Mouse (Mus musculus) urinary bladder, postnatal 10 days (tissue): ENCODE measurements around the gene Tcf20.
A peak's percentile ranks its signal among the peaks of the same experiment; 100 is the strongest.
"Not testable (repeated sequence)": the region's sequence is repeated elsewhere in the genome, so short reads cannot be mapped to it uniquely, and the experiment has no call there.

Experiments used
- DNase-seq: peaks from one replicate; pipeline ENCODE4 v3.0.0; 2022; ENCODE audit warnings: low spot score

Gene Tcf20

DNA sequence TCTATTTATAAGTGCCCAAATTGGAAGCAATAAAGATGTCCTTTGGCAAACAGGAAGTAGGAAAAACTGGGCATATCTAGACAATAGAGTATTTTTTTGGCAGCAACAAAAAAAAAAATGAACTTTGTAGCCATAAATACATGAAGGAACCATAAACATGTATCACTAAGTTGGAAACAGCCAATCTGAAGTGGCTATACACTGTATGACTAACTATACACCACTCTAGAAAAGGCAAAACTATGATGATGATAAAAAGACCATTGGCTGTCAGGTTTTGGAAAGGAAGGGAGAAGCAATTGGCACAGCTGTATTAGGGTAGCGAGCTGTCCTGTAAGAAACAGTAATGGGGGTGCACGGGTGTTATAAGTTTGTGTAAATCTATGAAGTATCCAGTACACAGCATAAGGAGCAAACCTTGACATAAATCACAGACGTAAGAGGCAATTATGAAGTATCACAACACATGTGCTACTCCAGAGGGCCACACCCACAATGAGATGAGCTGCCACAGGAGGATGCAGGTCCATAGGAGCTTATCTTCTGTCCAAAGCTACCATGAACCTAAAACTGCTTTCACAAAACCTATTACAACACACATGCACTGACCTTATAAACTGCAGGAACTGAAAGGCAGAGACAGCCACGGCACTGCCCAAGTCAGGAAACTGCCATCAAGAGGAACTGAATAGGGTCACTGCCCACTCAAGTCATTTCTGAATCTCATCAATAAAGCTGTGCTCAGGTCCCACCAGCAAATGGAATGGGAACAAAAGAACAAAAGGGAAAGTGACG is 180.5 kb downstream of the Tcf20 start:
- no peak for DNase-seq

- peak; percentile 40 for DNase-seq
Measured at GRCm38 (mm10) chr15:82804708-82805639, 182.7 kb downstream of the Tcf20 start.

- DNase-seq = no peak
Measured at GRCm38 (mm10) chr15:82795936-82796440, 191.7 kb downstream of the Tcf20 start.

- DNase-seq = no peak
Measured at GRCm38 (mm10) chr15:82794277-82794676, 193.4 kb downstream of the Tcf20 start, which contains the start of gene Cyp2d26. Gene Cyp2d26, minus strand, starts transcription at chr15:82794294.

GRCm38 (mm10) chr15:82793868-82794267 is 193.8 kb downstream of the Tcf20 start:
- DNase-seq = no peak

DNA sequence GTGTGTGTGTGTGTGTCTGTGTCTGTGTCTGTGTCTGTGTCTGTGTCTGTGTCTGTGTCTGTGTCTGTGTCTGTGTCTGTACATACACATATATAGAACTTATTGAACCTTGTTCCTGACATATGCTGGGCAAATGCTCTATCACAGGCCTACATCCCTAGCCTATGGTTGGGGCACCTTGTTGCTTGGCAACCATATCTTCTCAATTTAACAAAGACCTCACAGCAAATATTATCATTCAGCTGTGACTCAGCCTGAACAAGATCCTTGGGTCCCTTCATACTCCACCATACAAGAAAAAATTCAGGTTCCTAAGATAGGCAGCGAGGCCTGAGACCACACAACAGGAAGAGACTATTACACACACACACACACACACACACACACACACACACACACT is 194.2 kb downstream of the Tcf20 start:
- DNase-seq = no peak

DNA sequence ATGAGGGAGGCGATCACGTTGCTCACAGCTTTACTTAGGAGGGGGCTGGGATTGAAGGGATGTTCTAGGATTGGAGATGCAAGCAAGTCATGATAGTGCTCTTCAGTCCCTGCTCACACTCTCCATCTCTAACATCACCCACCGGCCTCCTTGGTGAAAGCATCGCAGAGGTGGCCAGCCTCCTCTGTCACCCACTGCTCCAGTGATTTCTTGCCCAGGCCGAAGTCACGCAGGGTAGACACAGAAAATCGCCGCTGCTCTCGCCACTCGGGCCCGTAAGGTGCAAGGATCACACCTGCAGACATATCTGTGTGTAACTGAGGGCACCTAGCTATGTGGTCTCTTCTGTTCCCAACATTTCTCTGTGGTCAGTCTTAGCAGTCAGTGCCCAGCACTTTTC is 195.1 kb downstream of the Tcf20 start:
- no peak for DNase-seq

GRCm38 (mm10) chr15:82784581-82784980 is 203.1 kb downstream of the Tcf20 start:
- no peak for DNase-seq

- no peak for DNase-seq
Measured at GRCm38 (mm10) chr15:82783800-82784199, 203.9 kb downstream of the Tcf20 start.

GRCm38 (mm10) chr15:82777856-82778255 is 209.8 kb downstream of the Tcf20 start:
- not testable (repeated sequence) for DNase-seq

DNA sequence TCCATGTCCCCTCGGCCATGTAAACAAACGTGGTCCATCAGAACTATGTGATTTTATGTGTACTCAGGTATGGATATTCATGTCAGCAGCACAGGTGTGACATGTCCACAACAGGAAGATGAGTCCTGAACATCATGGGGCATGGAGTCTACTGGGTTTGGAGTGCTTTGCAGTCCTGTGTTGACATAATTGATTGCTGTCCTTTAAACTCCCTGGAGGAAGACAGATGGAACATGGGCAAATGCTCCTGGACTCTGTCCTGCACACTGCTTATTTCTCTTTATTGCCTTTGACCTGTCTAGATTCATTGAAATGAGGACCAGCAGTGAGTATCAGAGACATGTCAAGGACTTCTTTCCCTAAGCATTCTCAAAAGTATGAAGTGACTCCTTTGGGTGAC is 221.7 kb downstream of the Tcf20 start:
- DNase-seq = no peak

DNA sequence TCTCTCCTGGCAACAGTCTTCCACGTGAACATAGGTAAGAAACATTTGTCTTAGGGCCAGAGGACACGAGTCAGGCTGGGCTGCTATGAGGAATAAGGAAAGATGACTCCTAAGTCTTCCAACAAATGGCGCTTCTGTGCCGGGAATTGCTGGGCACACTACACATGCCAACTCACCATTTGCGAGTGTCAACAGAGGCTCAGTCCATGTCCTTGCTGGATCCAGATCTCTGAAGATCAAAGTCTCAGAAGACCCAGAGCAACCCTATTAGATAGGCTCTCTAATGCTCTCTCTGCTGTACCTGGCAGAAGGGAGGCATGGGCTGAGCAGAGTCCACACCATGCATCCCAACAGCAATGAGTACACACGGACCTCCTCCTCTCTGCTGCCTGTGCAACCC is 222.8 kb downstream of the Tcf20 start:
- no peak for DNase-seq

DNA sequence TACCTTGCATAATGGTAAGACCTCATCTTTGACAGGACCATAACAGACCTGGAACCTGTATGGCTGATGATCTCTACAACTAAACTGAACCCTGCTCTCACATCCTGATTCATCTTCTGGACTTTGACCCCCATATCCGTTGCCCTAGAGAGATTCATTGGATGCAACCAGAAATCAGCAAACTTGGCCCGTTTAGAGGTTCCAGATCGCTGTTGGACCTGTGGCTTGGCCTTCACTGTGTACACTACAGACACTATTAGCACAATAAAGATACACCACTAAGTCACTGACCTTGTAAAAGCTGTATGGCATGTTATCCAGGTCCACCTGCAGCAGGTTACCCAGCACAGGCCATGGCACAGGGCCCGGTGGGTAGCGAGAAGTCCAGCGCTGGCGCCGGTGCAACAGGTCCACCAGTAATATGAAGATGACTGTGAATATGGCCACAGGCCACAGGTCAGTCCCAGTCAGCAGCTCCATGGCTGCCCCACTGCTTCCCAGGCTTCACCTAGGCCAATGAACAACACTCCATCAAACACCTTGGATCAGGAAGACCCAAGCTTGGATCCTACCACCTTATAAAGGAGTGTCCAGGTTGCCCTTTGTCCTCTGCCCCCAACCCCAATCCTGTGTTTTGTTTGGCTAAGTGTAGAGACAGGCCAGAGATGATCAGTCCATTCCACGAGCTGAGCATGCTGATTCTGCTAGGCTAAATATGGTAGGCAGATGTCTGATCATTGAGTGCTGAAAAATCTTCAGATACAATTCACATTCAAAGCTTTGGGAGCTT is 223.8 kb downstream of the Tcf20 start, which contains the start of gene Cyp2d40:
Cyp2d40 (minus strand) TSS at position 553 of the 790 bp plus-strand sequence.
- DNase-seq = no peak
